Mouse (Mus musculus) heart, adult 2 months (tissue): ENCODE data around the gene Tpo.

Experiments
- CTCF ChIP-seq: fragments of 200-600 bp; IDR thresholded peaks from 2 replicates; pipeline ENCODE4 v1.8.1; 2022; ENCODE audit warnings: antibody characterized with exemption, mild to moderate bottlenecking, moderate library complexity
- POLR2A ChIP-seq: fragments of 200-500 bp; IDR thresholded peaks from 2 replicates; pipeline ENCODE4 v1.6.1; 2011; ENCODE audit warnings: mild to moderate bottlenecking, low read depth, low read length, control low read depth; ENCODE audit not compliant: insufficient read depth

GRCm38 (mm10) chr12:30132524-30132923 lies at the start of gene Tpo:
- TF ChIP-seq POLR2A (no peak), CTCF (no peak)
